Mouse (Mus musculus): ENCODE data around the gene 4930563M21Rik. TPM values are rescaled to one million over a fixed set of nuclear protein-coding genes. Genes with fewer than 3 reads are reported as not detected.
A peak's percentile ranks its signal among the peaks of the same experiment; 100 is the strongest.

The 4930563M21Rik gene
- polyA plus RNA-seq (2012; rRNA removed) (not detected in 2 replicates), polyA plus RNA-seq (2014; fragmentation: Nextera tagmentation; extraction: Ambion mirVana) (not detected in 2 replicates)

DNA sequence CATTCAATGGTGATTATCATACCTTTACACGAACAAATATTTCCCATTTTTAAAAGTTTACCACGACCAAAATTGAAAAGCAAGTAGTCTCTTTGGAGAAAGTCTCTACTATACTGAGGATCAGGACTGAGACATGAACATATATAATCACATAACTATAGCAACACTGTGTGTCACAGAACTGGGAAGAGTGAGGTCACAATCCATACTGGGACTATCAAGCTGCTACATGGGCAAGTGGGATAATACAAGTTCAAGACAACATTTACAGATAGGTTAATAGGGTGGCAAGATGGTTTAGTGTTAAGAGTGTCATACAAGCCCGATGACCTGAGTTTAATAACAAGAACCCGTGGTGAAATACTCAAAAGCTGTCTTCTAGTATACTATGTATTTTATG, at the start of gene 4930563M21Rik:
Gene 4930563M21Rik (minus strand): TSS at position 101 of the 400 bp plus-strand sequence.
- Histone ChIP-seq H3K9ac (ENCODE audit: low read depth, low read length, severe bottlenecking) (no peak within 1 kb of the TSS), H3K4me3 (replicated peaks; ENCODE audit: low read length) (no peak within 1 kb of the TSS), H3K9me3 (ENCODE audit: control insufficient read depth, low read length) (no peaks in the 10 kb centered on the region; the same call in 1 of the 2 replicates), H3K4me1 (ENCODE audit: control insufficient read depth, insufficient read depth, low read length) (no peaks in the 10 kb centered on the region), H3K27ac (replicated peaks; ENCODE audit: low read depth, low read length) (no peak within 1 kb of the TSS), H3K4me2 (replicated peaks; ENCODE audit: low read depth, low read length, severe bottlenecking) (no peak within 1 kb of the TSS), H3K36me3 (ENCODE audit: control insufficient read depth, insufficient read depth, low read length) (no peaks in the 10 kb centered on the region), H3K27me3 (ENCODE audit: control insufficient read depth, insufficient read depth, low read length) (no peaks in the 10 kb centered on the region)
- WGBS, result 78% methylated on average over 4 of the region's 4 CpGs
- TF ChIP-seq POLR2A (IDR thresholded peaks at IDR 0.05; ENCODE audit: borderline replicate concordance, extremely low read depth, insufficient read depth, insufficient read length), result no peak
- ATAC-seq (ENCODE audit: low FRiP score, low read depth), result no peak
- DNase-seq (ENCODE audit: low spot score), result no peak

GRCm38 (mm10) chr9:56056147-56056546, 45.8 kb upstream of the 4930563M21Rik start:
- Histone ChIP-seq H3K36me3 (ENCODE audit: control insufficient read depth, insufficient read depth, low read length) (peaks cover 80% of the 10 kb centered on the region), H3K27ac (replicated peaks; ENCODE audit: low read depth, low read length) (no peak overlapping the region), H3K4me1 (ENCODE audit: control insufficient read depth, insufficient read depth, low read length) (no peaks in the 10 kb centered on the region), H3K4me3 (replicated peaks; ENCODE audit: low read length) (no peak overlapping the region), H3K27me3 (ENCODE audit: control insufficient read depth, insufficient read depth, low read length) (no peaks in the 10 kb centered on the region), H3K4me2 (replicated peaks; ENCODE audit: low read depth, low read length, severe bottlenecking) (no peak overlapping the region), H3K9ac (ENCODE audit: low read depth, low read length, severe bottlenecking) (no peak overlapping the region), H3K9me3 (ENCODE audit: control insufficient read depth, low read length) (no peaks in the 10 kb centered on the region)
- DNase-seq (ENCODE audit: low spot score), result no peak
- no peak for ATAC-seq (ENCODE audit: low FRiP score, low read depth)
- 96% methylated on average over 6 of the region's 6 CpGs for WGBS
- no peak for TF ChIP-seq POLR2A (IDR thresholded peaks at IDR 0.05; ENCODE audit: borderline replicate concordance, extremely low read depth, insufficient read depth, insufficient read length)

GRCm38 (mm10) chr9:56053796-56054195, 43.4 kb upstream of the 4930563M21Rik start:
- TF ChIP-seq POLR2A (IDR thresholded peaks at IDR 0.05; ENCODE audit: borderline replicate concordance, extremely low read depth, insufficient read depth, insufficient read length), result no peak
- Histone ChIP-seq H3K27ac (replicated peaks; ENCODE audit: low read depth, low read length) (no peak overlapping the region), H3K4me3 (replicated peaks; ENCODE audit: low read length) (no peak overlapping the region), H3K9me3 (ENCODE audit: control insufficient read depth, low read length) (no peaks in the 10 kb centered on the region), H3K27me3 (ENCODE audit: control insufficient read depth, insufficient read depth, low read length) (no peaks in the 10 kb centered on the region), H3K4me1 (ENCODE audit: control insufficient read depth, insufficient read depth, low read length) (no peaks in the 10 kb centered on the region), H3K4me2 (replicated peaks; ENCODE audit: low read depth, low read length, severe bottlenecking) (no peak overlapping the region), H3K36me3 (ENCODE audit: control insufficient read depth, insufficient read depth, low read length) (peaks cover 60% of the 10 kb centered on the region), H3K9ac (ENCODE audit: low read depth, low read length, severe bottlenecking) (no peak overlapping the region)
- ATAC-seq (ENCODE audit: low FRiP score, low read depth), result no peak
- WGBS, result 78% methylated on average over 3 of the region's 3 CpGs
- DNase-seq (ENCODE audit: low spot score), result no peak

- WGBS, result 0% methylated on average over 16 of the region's 16 CpGs
- no peak for TF ChIP-seq POLR2A (IDR thresholded peaks at IDR 0.05; ENCODE audit: borderline replicate concordance, extremely low read depth, insufficient read depth, insufficient read length)
Measured at GRCm38 (mm10) chr9:56042181-56042621, 31.9 kb upstream of the 4930563M21Rik start.

GRCm38 (mm10) chr9:56041372-56042180, 31.2 kb upstream of the 4930563M21Rik start, which contains the start of gene Rcn2:
TSS of gene Rcn2 (plus strand) at chr9:56041845.
- H3K27ac ChIP-seq (replicated peaks; ENCODE audit: low read depth, low read length), result peak within 1 kb of the TSS; percentile 97
- peak; percentile 98 for DNase-seq (ENCODE audit: low spot score)

More at GRCm38 (mm10) chr9:56042181-56042621, 31.9 kb upstream of the 4930563M21Rik start:
- peaks cover 23% of the 10 kb centered on the region for H3K36me3 ChIP-seq (ENCODE audit: control insufficient read depth, insufficient read depth, low read length)
- peak overlapping the region; percentile 97 for H3K9ac ChIP-seq (ENCODE audit: low read depth, low read length, severe bottlenecking)
- peaks cover 16% of the 10 kb centered on the region for H3K4me1 ChIP-seq (ENCODE audit: control insufficient read depth, insufficient read depth, low read length)
- H3K27me3 ChIP-seq (ENCODE audit: control insufficient read depth, insufficient read depth, low read length), result no peaks in the 10 kb centered on the region
- DNase-seq (ENCODE audit: low spot score), result peak; percentile 64
- H3K4me3 ChIP-seq (replicated peaks; ENCODE audit: low read length), result peak overlapping the region; percentile 84
- peak overlapping the region; percentile 53 for H3K4me2 ChIP-seq (replicated peaks; ENCODE audit: low read depth, low read length, severe bottlenecking)
- H3K27ac ChIP-seq (replicated peaks; ENCODE audit: low read depth, low read length), result peak overlapping the region; percentile 97
- H3K9me3 ChIP-seq (ENCODE audit: control insufficient read depth, low read length), result no peaks in the 10 kb centered on the region
- no peak; the same call in 1 of the 2 replicates for ATAC-seq (ENCODE audit: low FRiP score, low read depth)

More at GRCm38 (mm10) chr9:56041372-56042180, 31.2 kb upstream of the 4930563M21Rik start, which contains the start of gene Rcn2:
- Histone ChIP-seq H3K9ac (ENCODE audit: low read depth, low read length, severe bottlenecking) (peak within 1 kb of the TSS; percentile 97), H3K4me2 (replicated peaks; ENCODE audit: low read depth, low read length, severe bottlenecking) (peak within 1 kb of the TSS; percentile 53), H3K4me3 (replicated peaks; ENCODE audit: low read length) (peak within 1 kb of the TSS; percentile 84), H3K27me3 (ENCODE audit: control insufficient read depth, insufficient read depth, low read length) (no peaks in the 10 kb centered on the region), H3K9me3 (ENCODE audit: control insufficient read depth, low read length) (no peaks in the 10 kb centered on the region), H3K4me1 (ENCODE audit: control insufficient read depth, insufficient read depth, low read length) (peaks cover 16% of the 10 kb centered on the region), H3K36me3 (ENCODE audit: control insufficient read depth, insufficient read depth, low read length) (peaks cover 21% of the 10 kb centered on the region)
- peak; percentile 97; the same call in 1 of the 2 replicates for TF ChIP-seq POLR2A (IDR thresholded peaks at IDR 0.05; ENCODE audit: borderline replicate concordance, extremely low read depth, insufficient read depth, insufficient read length)
- peak; percentile 100 for ATAC-seq (ENCODE audit: low FRiP score, low read depth)
- under 1% methylated on average over 31 of the region's 49 CpGs for WGBS
